Mouse (Mus musculus) lung, embryonic 14.5 days (tissue): Measurements from ENCODE around the gene Bysl. TPM values are rescaled to one million over a fixed set of nuclear protein-coding genes. Genes with fewer than 3 reads are reported as not detected.

Experiments used
- ATAC-seq: fragments of 200-750 bp; cut with Nextera tagmentation; 2 replicates; pipeline ENCODE4 v1.8.0; 2017; ENCODE audit warnings: mild to moderate bottlenecking, moderate TSS enrichment, moderate library complexity; ENCODE audit not compliant: insufficient read depth
- DNase-seq: peaks from one replicate; pipeline ENCODE4 v3.0.0-alpha.2; 2015
- H3K27ac ChIP-seq: fragments of 300-500 bp; sonication (generic); 2 replicates; pipeline ENCODE4 v1.5.1; 2014; ENCODE audit warnings: low read depth, mild to moderate bottlenecking, moderate library complexity
- H3K27me3 ChIP-seq: fragments of 300-500 bp; sonication (generic); 2 replicates; pipeline ENCODE4 v1.6.1; 2014; ENCODE audit warnings: low read length, control low read depth; ENCODE audit not compliant: insufficient read depth
- H3K36me3 ChIP-seq: fragments of 300-500 bp; sonication (generic); 2 replicates; pipeline ENCODE4 v1.6.1; 2014; ENCODE audit warnings: control low read depth; ENCODE audit not compliant: insufficient read depth
- H3K4me1 ChIP-seq: fragments of 300-500 bp; sonication (generic); 2 replicates; pipeline ENCODE4 v1.6.1; 2014; ENCODE audit warnings: antibody characterized with exemption, control low read depth; ENCODE audit not compliant: insufficient read depth
- H3K4me2 ChIP-seq: fragments of 300-500 bp; sonication (generic); 2 replicates; pipeline ENCODE4 v1.6.1; 2014; ENCODE audit warnings: mild to moderate bottlenecking
- H3K4me3 ChIP-seq: fragments of 300-500 bp; sonication (generic); 2 replicates; pipeline ENCODE4 v1.5.1; 2014; ENCODE audit warnings: low read depth, low read length
- H3K9ac ChIP-seq: fragments of 300-500 bp; sonication (generic); 2 replicates; pipeline ENCODE4 v1.6.1; 2014
- H3K9me3 ChIP-seq: fragments of 300-500 bp; sonication (generic); 2 replicates; pipeline ENCODE4 v1.6.1; 2016; ENCODE audit warnings: low read depth, low read length, control low read depth
- CTCF ChIP-seq: IDR thresholded peaks from 2 replicates; pipeline ENCODE4 v1.5.1; 2016; ENCODE audit warnings: antibody characterized with exemption, low read depth
- WGBS: fragments of 180-500 bp; shearing (Covaris S2); extraction: QIAGEN DNeasy Blood & Tissue Kit; methylation state at CpG from one replicate; pipeline ENCODE4 v1.1.7; 2014; 5-methylcytosine and 5-hydroxymethylcytosine counted together
- polyA plus RNA-seq: library from polyadenylated mRNA; unstranded; fragments of >200 nt; fragmentation: Nextera tagmentation; extraction: Ambion mirVana; gene quantifications from 2 replicates; pipeline ENCODE4 v1.2.1, GENCODE M21; 2014

The Bysl gene
- polyA plus RNA-seq, 1 experiment from 2014 or later, result 25.4 TPM

DNA sequence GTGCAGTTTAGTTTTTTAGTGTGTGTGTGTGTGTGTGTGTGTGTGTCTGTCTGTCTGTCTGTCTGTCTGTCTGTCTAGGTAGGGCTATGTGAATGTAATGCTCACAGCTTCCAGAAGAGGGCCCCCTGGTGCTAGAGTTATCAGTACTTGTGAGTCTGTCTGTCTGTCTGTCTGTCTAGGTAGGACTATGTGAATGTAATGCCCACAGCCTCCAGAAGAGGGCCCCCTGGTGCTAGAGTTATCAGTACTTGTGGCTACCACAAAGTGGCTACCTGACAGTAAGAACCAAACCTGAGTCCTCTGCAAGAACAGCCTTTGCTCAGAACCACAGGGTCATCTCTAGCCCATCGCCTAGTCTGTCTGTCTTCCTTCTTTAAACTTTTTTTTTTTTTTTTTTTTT lies 35.4 kb upstream of the Bysl start:
- H3K4me3 ChIP-seq, result no peak overlapping the region
- DNase-seq (peak; percentile 81), ATAC-seq (no peak; the same call in 1 of the 2 replicates)
- no peak overlapping the region for H3K4me2 ChIP-seq
- 75% methylated on average over 1 of the region's 1 CpGs for WGBS
- no peaks in the 10 kb centered on the region for H3K9me3 ChIP-seq
- H3K4me1 ChIP-seq, result no peaks in the 10 kb centered on the region
- H3K36me3 ChIP-seq, result no peaks in the 10 kb centered on the region
- H3K27ac ChIP-seq, result no peak overlapping the region
- no peak overlapping the region for H3K9ac ChIP-seq
- TF ChIP-seq CTCF, result peak; percentile 64
- no peaks in the 10 kb centered on the region for H3K27me3 ChIP-seq

DNA sequence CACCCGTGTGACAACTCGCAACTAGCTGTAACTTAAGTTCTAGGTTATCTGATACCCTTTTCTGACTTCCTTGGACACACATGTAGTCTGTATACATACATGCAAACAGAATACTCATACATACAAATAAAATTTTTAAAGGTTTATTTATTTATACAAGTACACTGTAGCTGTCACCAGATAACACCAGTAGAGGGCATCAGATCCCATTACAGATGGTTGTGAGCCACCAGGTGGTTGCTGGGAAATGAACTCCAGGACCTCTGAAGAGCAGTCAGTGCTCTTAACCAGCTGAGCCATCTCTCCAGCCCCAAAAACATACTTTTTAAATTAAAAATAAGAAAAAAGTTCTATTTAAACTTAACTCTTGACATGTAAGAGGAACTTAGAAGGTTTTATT lies 31.7 kb upstream of the Bysl start:
- Histone ChIP-seq H3K4me3 (no peak overlapping the region), H3K4me2 (no peak overlapping the region), H3K27me3 (no peaks in the 10 kb centered on the region), H3K4me1 (no peaks in the 10 kb centered on the region), H3K9me3 (no peaks in the 10 kb centered on the region), H3K36me3 (no peaks in the 10 kb centered on the region), H3K9ac (no peak overlapping the region), H3K27ac (no peak overlapping the region)
- ATAC-seq, result no peak
- DNase-seq, result peak; percentile 12
- WGBS, result 76% methylated on average over 2 of the region's 2 CpGs
- peak; percentile 14; the same call in 1 of the 2 replicates for TF ChIP-seq CTCF

DNA sequence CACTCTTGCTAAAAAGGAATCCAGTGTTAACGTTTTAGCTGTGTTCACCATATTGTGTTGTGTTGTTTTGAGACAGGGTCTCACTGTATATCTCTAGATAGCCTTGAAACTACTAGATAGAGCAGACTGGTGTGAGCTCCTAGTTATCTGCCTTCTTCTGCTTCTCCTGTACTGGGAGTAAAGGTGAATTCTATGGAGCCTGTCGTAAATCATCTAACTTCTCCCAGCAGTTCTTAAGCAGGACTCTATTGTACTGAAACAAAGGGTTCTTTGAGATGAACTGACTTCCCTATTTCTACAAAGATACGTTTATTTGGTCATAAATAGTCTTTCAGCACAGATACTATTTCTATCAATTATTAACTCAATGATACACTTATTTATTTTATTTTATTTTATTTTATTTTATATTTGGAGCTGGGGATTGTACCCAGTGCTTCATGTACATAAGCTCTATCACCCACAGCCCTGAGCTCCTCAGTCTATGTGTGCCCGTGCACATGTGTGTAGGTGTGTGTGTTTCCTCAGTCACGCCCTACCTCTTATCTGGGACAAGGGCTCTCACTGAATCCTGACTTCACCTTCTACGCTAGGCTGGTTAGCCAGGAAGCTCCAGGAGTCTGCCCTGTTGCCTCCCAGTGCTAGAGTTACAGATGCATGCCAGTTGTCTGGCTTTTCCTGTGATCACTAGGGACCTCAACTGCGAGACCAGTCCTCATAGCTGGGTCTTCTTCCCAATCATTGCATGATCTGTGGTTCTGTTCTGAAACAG lies 22.9 kb upstream of the Bysl start:
- Histone ChIP-seq H3K4me1 (peaks cover 6% of the 10 kb centered on the region; the same call in 1 of the 2 replicates), H3K9ac (no peak overlapping the region), H3K27ac (no peak overlapping the region), H3K36me3 (0 out of 2 replicates have a peak, but pooled peaks cover 5% of the 10 kb centered on the region), H3K4me2 (no peak overlapping the region), H3K27me3 (no peaks in the 10 kb centered on the region), H3K9me3 (no peaks in the 10 kb centered on the region), H3K4me3 (no peak overlapping the region)
- peak; percentile 8 for DNase-seq
- TF ChIP-seq CTCF, result no peak
- WGBS, result 77% methylated on average over 7 of the region's 7 CpGs
- no peak for ATAC-seq

DNA sequence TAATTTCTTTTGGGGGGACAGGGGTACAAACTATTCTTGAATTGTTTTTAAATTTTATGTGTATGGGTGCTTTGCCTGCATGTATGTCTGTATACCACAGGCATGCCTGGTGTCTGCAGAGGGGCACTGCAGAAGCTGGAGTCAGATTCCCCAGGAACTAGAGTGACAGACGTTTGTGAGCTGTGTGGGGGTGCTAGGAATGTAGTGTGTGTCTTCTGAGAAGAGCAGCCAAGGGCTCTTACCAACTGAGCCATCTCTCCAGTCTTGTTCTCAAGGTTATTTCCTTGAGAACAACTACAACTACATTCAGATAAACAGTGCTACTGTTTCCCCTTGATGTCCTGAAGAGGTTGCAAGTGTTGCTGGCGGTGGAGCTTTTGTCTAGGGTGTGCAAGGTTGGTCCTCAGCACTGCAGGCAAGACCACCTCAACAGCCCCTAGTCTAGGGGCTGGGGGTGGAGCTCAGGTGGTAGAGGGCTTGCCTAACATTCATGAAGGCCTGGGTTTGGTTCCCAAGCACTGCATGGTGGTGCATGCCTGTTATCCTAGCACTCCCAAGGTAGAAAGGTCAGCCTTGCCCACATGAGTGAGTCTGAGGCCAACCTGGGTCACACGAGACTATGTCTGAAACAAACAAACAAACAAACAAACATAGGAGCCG lies 21.0 kb upstream of the Bysl start:
- no peak for ATAC-seq
- no peak overlapping the region for H3K4me2 ChIP-seq
- WGBS, result 57% methylated on average over 4 of the region's 4 CpGs

DNA sequence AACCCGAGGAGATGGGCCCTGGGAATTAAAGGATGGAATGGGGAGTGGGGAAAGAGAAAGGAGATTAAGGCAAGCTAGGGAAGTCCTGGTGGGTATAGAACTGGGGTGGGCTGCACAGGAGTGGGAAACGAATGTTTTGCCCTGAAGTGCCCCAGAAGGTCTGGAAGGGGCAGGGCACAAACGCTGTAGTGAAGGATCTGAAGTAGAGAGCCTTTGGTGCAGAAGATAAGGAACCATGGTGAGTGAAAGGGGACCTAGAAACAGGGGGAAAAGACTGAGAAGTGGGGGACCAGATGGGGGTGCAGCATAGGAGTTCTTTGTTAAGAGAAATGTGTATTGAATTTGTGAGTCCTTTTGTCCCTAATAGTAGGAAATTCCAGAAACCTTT lies 19.4 kb upstream of the Bysl start, which contains the start of gene Usp49:
TSS of gene Usp49 (plus strand) at position 13 of the 388 bp plus-strand sequence.
- Histone ChIP-seq H3K9ac (peak within 1 kb of the TSS; percentile 63), H3K4me1 (peaks cover 6% of the 10 kb centered on the region; the same call in 1 of the 2 replicates), H3K9me3 (no peaks in the 10 kb centered on the region), H3K4me2 (peak within 1 kb of the TSS; percentile 99), H3K4me3 (peak within 1 kb of the TSS; percentile 65), H3K27me3 (no peaks in the 10 kb centered on the region), H3K36me3 (peaks cover 10% of the 10 kb centered on the region), H3K27ac (peak within 1 kb of the TSS; percentile 85)
- 0% methylated on average over 3 of the region's 3 CpGs for WGBS
- no peak for TF ChIP-seq CTCF
- no peak for ATAC-seq
- no peak for DNase-seq

More for the DNA sequence above, 21.0 kb upstream of the Bysl start:
- Histone ChIP-seq H3K27ac (no peak overlapping the region), H3K4me1 (peaks cover 6% of the 10 kb centered on the region; the same call in 1 of the 2 replicates), H3K36me3 (0 out of 2 replicates have a peak, but pooled peaks cover 5% of the 10 kb centered on the region), H3K27me3 (no peaks in the 10 kb centered on the region), H3K9ac (no peak overlapping the region; the same call in 1 of the 2 replicates), H3K4me3 (no peak overlapping the region), H3K9me3 (no peaks in the 10 kb centered on the region)
- TF ChIP-seq CTCF, result no peak
- DNase-seq, result no peak

DNA sequence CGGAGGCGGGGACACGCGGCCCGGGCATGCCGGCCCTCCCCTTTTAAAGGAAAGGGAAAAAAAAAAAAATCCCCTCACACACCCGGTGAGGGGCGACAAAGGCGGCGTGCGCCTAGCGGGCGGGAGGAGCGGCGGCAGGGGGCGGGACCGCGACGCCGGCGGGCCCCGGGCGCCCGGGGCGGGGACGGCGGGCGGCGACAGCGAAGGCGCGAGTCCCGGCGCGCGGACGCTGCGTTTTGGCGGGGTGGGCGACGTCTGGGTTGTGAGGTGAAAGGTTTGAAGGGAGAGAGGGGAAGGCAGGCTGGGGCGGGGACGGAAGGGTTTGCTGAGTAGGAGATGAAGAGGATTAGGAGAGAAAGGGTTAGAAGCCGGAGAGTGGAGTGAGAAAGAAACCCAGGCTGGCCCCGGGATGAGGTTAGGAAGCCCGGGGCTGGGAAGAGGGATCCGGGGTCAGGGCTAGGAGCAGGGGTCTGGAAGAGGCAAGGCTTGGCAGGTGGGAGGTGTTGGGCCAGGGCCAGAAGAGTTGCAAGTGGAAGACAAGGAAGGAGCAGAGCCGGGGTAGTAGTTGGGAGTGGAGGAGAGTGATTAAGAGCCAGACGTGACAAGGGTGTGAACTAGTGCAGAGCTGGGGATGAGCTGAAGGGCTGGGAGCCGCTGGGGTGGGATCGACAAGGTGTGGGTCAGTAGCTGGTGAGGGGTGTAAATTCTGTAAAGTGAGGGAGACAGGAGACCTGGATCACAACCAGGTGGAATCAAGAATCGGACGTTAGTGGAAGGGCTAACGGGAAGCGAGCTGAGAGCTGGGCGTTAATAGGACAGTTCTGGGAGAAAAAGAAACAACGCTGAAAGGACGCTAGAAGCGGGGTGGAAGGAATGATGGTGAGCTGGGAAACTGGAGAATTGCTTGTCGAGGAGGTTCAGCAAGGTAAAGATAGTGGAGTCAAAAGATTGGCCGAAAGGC lies 18.7 kb upstream of the Bysl start:
- TF ChIP-seq CTCF, result no peak; the same call in 1 of the 2 replicates
- DNase-seq (peak; percentile 12), ATAC-seq (peak; percentile 52)
- Histone ChIP-seq H3K27ac (peak overlapping the region; percentile 85), H3K4me2 (peak overlapping the region; percentile 99), H3K4me1 (peaks cover 6% of the 10 kb centered on the region; the same call in 1 of the 2 replicates), H3K9me3 (no peaks in the 10 kb centered on the region), H3K4me3 (peak overlapping the region; percentile 65), H3K27me3 (no peaks in the 10 kb centered on the region), H3K9ac (peak overlapping the region; percentile 63), H3K36me3 (peaks cover 13% of the 10 kb centered on the region)
- under 1% methylated on average over 55 of the region's 61 CpGs for WGBS
